Mouse (Mus musculus): Measurements from ENCODE around the gene Smad6. TPM values are rescaled to one million over a fixed set of nuclear protein-coding genes. Genes with fewer than 3 reads are reported as not detected.

Gene Smad6
- total RNA-seq, 4 experiments from 2014 or later = 10.9 to 16.5 (median 11.9) TPM

DNA sequence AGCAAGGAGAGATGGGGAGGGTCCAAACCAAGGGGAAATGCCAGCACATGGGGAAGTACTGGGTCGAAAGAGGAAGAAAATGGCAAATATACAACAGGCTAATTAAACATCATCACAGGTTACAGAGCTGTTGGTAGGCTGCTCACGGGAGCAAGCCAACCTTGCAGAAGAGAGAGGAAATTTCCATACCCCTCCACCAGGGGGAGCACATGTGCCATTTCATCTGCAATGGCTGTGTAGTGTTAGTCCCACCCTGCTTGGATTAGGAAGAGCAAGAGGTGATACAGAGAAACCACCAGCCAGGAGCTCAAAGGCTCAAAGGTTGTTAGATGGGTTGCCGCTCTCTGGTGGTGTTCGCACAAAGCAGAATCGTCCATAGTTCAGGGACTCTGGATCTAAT is 105.9 kb downstream of the Smad6 start:
- peak; percentile 45 for DNase-seq (ENCODE audit: low spot score)

DNA sequence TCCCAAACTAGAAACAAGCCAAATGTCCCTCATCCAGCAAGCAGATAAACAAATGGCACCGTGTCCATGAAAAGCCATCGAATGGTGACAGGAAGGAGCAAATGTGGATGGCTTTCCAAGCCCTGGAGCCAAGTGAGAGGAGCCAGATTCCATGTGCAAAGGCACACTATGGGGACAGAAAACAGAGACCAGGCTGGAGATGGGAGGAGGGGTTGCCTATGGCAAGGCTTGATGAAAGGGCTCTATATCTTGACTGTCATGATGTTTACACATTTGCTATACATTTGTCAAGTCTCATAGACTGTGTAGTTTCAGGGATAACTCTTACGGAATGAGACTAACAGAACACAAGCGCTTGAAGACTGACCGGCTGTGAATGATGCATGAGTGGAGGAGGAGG is 106.9 kb downstream of the Smad6 start:
- DNase-seq (ENCODE audit: low spot score) = no peak

DNA sequence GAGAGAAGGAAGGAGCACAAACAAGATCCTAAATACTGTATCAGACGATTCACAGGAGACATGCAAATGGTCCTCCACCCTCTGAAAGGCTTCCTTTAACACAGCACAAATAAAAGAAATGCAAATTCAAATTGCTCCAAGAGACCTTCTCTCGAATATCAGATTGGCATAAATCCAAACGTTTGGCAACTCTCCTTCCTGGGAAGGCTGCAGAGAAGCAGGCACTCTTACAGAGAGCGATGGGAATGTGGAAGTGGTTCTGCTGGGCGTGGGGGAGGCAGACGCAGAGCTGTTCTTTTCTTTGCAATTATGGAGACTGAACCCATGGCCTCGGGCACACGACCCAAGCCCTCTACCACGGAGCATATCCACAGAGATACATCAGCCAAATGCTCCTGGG is 109.8 kb downstream of the Smad6 start:
- DNase-seq (ENCODE audit: low spot score) = no peak

DNA sequence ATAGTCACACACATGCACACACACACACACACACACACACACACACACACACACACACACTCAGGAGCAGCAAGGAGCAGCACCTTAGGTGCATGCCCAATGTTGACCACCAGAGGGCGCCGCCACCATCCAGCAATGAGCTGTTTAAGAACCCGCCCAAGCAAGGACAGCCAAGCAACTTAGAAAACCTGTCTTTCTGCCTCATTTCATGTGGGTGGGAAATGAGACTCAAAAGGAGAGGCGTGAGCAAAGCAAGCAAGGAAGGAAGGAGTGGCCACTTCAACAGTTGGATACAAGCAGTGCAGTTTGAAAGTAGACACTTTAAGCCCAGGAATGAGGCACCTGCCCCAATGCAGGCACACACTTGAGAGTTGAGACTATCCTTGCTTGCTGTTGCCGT is 112.2 kb downstream of the Smad6 start:
- DNase-seq (ENCODE audit: low spot score) = peak; percentile 64

DNA sequence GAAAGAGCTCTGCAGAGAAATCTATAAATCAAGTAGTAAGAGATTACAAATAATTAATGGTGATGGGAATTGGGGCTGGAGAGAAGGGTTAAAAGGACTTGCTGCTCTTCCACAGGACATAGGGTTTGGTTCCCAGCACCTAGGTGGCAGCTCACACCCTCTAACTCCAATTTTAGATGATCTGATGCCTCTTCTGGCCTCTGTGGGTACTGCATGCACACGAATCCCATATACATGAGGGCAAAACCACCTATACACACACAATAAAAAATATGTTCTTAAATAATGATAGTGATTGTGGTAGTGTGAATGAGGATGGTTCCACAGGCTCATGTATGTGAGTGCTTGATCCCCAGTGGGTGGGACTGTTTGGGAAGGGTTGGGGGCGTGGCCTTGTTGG is 117.3 kb downstream of the Smad6 start:
- DNase-seq (ENCODE audit: low spot score) = no peak

Other genes with a start within 250 kb of the Smad6 start
- gene Lctl, start 95.1 kb upstream of the Smad6 start, total RNA-seq (2022) = under 1 TPM in 2 of 4 experiments, not detected in 2; 0.68 to 0.75 TPM
- 1 to 10 TPM in 2 of 4 experiments, under 1 TPM in 2; 0.60 to 1.4 (median 1.0) TPM for gene Zwilch, start 151.0 kb upstream of the Smad6 start, total RNA-seq (2022)
- 100 to 1,000 TPM; 430 to 483 (median 463) TPM for gene Rpl4, start 151.3 kb upstream of the Smad6 start, total RNA-seq (2022)
- 10 to 100 TPM; 19.0 to 28.0 (median 23.1) TPM for gene Snapc5, start 157.2 kb upstream of the Smad6 start, total RNA-seq (2022)
- 1 to 10 TPM; 2.8 to 3.7 (median 3.2) TPM for gene Uchl4, start 213.1 kb upstream of the Smad6 start, total RNA-seq (2022)
- 10 to 100 TPM; 46.1 to 51.3 (median 48.7) TPM for gene Map2k1, start 231.6 kb upstream of the Smad6 start, total RNA-seq (2022)